Mouse (Mus musculus): ENCODE measurements at regions not wholly inside any gene's neighbourhood (a gene's known extent, or its start where the extent isn't known, plus 50 kb on each side); places are given as distances from the start of the nearest gene placed in this dataset.

GRCm38 (mm10) chr4:4858345-4858744 is 65.2 kb upstream of the Impad1 start:
- H3K27me3 ChIP-seq (ENCODE audit: control insufficient read depth, insufficient read depth, low read length) = no peaks in the 10 kb centered on the region
- H3K27ac ChIP-seq (ENCODE audit: insufficient read depth, low read length) = no peak overlapping the region
- TF ChIP-seq CTCF (IDR thresholded peaks at IDR 0.05; ENCODE audit: borderline replicate concordance, insufficient read depth, low read depth, low read length) = no peak
- TF ChIP-seq POLR2A (IDR thresholded peaks at IDR 0.05; ENCODE audit: borderline replicate concordance, insufficient read depth, low read length) = no peak
- DNase-seq = no peak
- WGBS = 85% methylated on average over 2 of the region's 2 CpGs
- H3K4me1 ChIP-seq (ENCODE audit: control insufficient read depth, insufficient read depth, low read length) = no peaks in the 10 kb centered on the region
- H3K4me3 ChIP-seq (replicated peaks; ENCODE audit: insufficient read depth, low read depth, low read length) = no peak overlapping the region

All from cerebellum, adult 2 months (tissue).